Mouse (Mus musculus) Muller cell, postnatal 12 days (primary cell): Measurements from ENCODE around the gene Myh10.

ENCODE experiments used
- DNase-seq: peaks from one replicate; pipeline ENCODE4 v3.0.0-alpha.2; 2015; ENCODE audit errors: inconsistent ontology term

Myh10 gene

DNA sequence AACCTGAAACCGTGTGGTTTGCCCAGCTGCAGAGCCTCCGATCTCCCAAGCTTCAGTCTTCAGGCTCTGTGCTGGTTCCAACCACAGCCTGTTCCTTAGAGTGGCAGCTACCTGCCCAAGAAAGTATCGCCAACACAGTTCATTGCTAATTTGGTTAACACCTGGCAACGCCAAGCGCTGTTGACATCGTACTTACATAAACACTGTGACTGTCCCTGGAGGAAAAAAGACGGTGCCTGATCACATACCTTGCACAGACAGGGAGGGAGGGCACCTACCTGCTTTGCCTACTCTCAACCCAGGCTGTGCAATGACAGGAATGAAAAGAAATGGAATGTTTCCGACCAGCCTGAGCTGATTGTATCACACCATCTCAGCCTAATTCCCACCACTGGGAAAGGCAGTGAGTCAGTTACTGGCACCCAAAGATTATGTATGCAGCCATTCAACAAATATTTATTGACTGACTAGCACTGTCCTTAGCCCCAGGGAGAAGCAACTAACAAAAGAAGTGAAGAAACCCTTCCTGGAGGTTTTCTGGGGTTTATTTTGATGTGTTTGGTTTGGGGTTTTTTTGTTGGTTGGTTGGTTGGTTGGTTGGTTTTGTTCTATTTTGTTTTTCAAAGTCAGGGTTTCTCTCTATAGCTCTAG, 168.7 kb downstream of the Myh10 start:
- DNase-seq, result peak; percentile 74

DNA sequence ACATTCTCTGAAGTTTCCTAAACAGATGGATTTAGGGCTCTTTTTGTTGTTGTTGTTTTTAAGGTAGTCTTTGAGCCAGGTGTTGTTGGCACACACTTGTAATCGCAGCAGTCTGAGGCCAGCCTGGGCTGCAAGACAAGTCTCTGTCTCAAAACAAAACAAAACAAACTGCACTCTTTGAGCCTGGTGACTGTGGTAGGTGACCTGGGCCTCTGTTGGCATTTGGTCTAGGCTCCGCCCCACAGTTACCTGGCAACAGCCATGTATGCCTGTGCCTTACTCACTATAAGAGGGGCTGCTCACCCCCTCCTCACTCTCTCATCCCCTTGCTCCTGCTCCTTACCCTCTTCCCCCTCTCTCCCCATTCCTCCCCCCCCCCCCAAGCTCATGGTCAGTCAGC, 170.9 kb downstream of the Myh10 start:
- DNase-seq, result no peak

DNA sequence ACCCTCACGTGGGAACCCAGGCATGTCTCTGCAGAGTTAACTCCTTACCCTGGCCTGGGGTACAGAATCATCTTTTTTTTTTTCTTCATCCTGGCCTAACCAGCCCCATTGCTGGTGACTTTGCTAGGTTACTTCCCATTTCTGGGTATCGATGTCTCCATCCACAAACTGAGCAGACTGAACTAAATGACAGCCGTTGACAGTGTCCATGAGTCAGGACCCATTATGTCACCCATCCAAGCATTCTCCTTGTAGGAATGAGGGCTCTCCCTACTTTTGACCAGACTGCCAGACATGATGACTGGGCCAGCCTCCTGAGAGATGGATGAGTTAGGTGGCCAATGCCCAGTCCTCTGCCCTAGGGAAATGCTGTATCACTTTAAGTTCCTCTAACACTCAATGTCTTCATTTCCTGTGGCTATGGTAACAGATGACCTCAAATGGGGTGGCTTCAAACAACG, 172.3 kb downstream of the Myh10 start:
- peak; percentile 43 for DNase-seq

DNA sequence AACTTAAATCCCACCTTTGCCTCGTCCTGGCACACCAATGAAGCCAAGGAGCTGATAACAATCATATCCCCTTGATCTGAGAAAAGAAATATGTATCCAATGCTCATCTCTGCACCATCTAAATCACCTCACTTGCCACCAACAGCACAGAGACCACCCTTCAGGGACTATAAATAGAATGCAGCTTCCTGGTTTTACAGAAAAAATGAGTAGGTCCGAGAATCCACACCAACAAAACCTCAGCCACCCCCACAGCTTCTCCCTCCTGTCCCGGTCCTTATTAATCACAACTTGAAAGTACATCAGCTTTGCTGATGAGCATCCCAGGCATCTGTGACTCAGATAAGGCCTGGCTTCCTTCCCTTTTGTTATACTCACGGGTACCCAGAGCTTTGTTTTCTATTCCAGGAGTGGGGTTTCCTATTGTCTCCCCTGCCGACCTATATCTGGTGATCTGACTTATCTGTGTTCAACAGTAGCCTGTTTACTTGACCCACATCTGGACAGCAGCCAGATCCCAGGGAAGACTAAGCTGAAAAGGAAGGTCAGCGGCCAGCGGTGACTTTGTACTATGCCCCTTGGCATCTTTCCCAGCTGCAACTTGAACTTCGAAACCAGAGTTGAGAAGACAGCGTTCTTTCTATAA, 173.3 kb downstream of the Myh10 start:
- DNase-seq, result peak; percentile 91
